Mouse (Mus musculus) lung, embryonic 15.5 days (tissue): ENCODE measurements around the gene Cebpb. TPM values are rescaled to one million over a fixed set of nuclear protein-coding genes. Genes with fewer than 3 reads are reported as not detected.
"Not testable (repeated sequence)": the region's sequence is repeated elsewhere in the genome, so short reads cannot be mapped to it uniquely, and the experiment has no call there.

Source experiments
- ATAC-seq: fragments of 200-750 bp; cut with Nextera tagmentation; 2 replicates; pipeline ENCODE4 v1.8.0; 2017; ENCODE audit warnings: moderate number of reproducible peaks, borderline replicate concordance; ENCODE audit not compliant: low FRiP score, low TSS enrichment; ENCODE audit errors: extremely low read depth
- H3K27ac ChIP-seq: fragments of 300-500 bp; sonication (generic); 2 replicates; pipeline ENCODE4 v1.5.1; 2015; ENCODE audit warnings: moderate library complexity, mild to moderate bottlenecking, inconsistent platforms
- H3K27me3 ChIP-seq: fragments of 300-500 bp; sonication (generic); 2 replicates; pipeline ENCODE4 v1.6.1; 2015; ENCODE audit warnings: inconsistent platforms
- H3K36me3 ChIP-seq: fragments of 300-500 bp; sonication (generic); 2 replicates; pipeline ENCODE4 v1.6.1; 2015; ENCODE audit warnings: inconsistent platforms
- H3K4me1 ChIP-seq: fragments of 300-500 bp; sonication (generic); 2 replicates; pipeline ENCODE4 v1.6.1; 2015; ENCODE audit warnings: inconsistent platforms
- H3K4me2 ChIP-seq: fragments of 300-500 bp; sonication (generic); 2 replicates; pipeline ENCODE4 v1.6.1; 2015; ENCODE audit warnings: inconsistent platforms, mild to moderate bottlenecking, moderate library complexity
- H3K4me3 ChIP-seq: fragments of 300-500 bp; sonication (generic); 2 replicates; pipeline ENCODE4 v1.5.1; 2015; ENCODE audit warnings: mild to moderate bottlenecking, inconsistent platforms
- H3K9ac ChIP-seq: fragments of 300-500 bp; sonication (generic); 2 replicates; pipeline ENCODE4 v1.6.1; 2015; ENCODE audit warnings: inconsistent platforms
- H3K9me3 ChIP-seq: fragments of 300-500 bp; sonication (generic); 2 replicates; pipeline ENCODE4 v1.6.1; 2016; ENCODE audit warnings: inconsistent platforms
- WGBS: fragments of 180-500 bp; shearing (Covaris S2); methylation state at CpG from one replicate; pipeline ENCODE4 v1.1.7; 2015; 5-methylcytosine and 5-hydroxymethylcytosine counted together
- polyA plus RNA-seq: library from polyadenylated mRNA; unstranded; fragments of >200 nt; fragmentation: Nextera tagmentation; extraction: Ambion mirVana; gene quantifications from 2 replicates; pipeline ENCODE4 v1.2.1, GENCODE M21; 2015

The Cebpb gene
- polyA plus RNA-seq: 61.4 and 68.1 TPM in 2 replicates

GRCm38 (mm10) chr2:167688498-167689451 is at the start of gene Cebpb:
TSS of gene Cebpb (plus strand) at chr2:167688915.
- H3K9ac ChIP-seq: peak within 1 kb of the TSS; percentile 89
- peak; percentile 81 for ATAC-seq
- H3K36me3 ChIP-seq: peaks cover 22% of the 10 kb centered on the region
- peak within 1 kb of the TSS; percentile 90 for H3K4me3 ChIP-seq
- no peaks in the 10 kb centered on the region; the same call in 1 of the 2 replicates for H3K27me3 ChIP-seq
- H3K27ac ChIP-seq: peak within 1 kb of the TSS; percentile 97
- under 1% methylated on average over 126 of the region's 147 CpGs for WGBS
- peak within 1 kb of the TSS; percentile 74 for H3K4me2 ChIP-seq
- H3K4me1 ChIP-seq: peaks cover 37% of the 10 kb centered on the region
- H3K9me3 ChIP-seq: no peaks in the 10 kb centered on the region

- no peak for ATAC-seq
- WGBS: 80% methylated on average over 3 of the region's 3 CpGs
- H3K4me3 ChIP-seq: no peak overlapping the region
- H3K4me1 ChIP-seq: no peaks in the 10 kb centered on the region
- H3K9ac ChIP-seq: no peak overlapping the region
- H3K27ac ChIP-seq: no peak overlapping the region
- no peaks in the 10 kb centered on the region for H3K9me3 ChIP-seq
- H3K27me3 ChIP-seq: no peaks in the 10 kb centered on the region
- peaks cover 14% of the 10 kb centered on the region for H3K36me3 ChIP-seq
- H3K4me2 ChIP-seq: no peak overlapping the region
Observed at GRCm38 (mm10) chr2:167640279-167640678, 48.4 kb upstream of the Cebpb start.

GRCm38 (mm10) chr2:167641337-167641736 is 47.4 kb upstream of the Cebpb start:
- Histone ChIP-seq H3K36me3 (peaks cover 22% of the 10 kb centered on the region), H3K4me2 (no peak overlapping the region), H3K27me3 (no peaks in the 10 kb centered on the region), H3K4me1 (no peaks in the 10 kb centered on the region), H3K27ac (no peak overlapping the region), H3K4me3 (no peak overlapping the region), H3K9ac (no peak overlapping the region), H3K9me3 (no peaks in the 10 kb centered on the region)
- no peak for ATAC-seq
- 41% methylated on average over 8 of the region's 8 CpGs for WGBS

DNA sequence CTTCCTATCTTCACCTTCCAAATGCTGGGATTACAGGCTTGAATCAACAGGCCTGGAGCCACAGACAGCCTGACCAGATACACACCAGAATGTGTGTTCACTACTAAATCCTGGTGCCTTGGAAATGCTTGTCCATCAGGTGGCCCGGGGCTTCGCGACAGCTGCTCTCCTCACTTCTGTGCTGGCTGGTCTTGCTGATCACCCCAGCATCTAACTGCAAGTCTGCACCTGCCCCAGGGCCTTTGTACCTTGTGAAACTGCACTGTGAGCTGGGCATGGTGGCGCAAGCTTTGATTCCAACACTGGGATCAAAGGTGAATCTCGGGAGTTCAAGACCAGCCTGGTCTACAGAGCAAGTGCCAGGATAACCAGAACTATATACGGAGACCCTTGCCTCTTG is 46.6 kb upstream of the Cebpb start:
- Histone ChIP-seq H3K9ac (no peak overlapping the region), H3K4me1 (no peaks in the 10 kb centered on the region), H3K9me3 (no peaks in the 10 kb centered on the region), H3K36me3 (peaks cover 22% of the 10 kb centered on the region), H3K27me3 (no peaks in the 10 kb centered on the region), H3K4me2 (no peak overlapping the region), H3K27ac (no peak overlapping the region), H3K4me3 (no peak overlapping the region)
- WGBS: 89% methylated on average over 6 of the region's 6 CpGs
- ATAC-seq: no peak

DNA sequence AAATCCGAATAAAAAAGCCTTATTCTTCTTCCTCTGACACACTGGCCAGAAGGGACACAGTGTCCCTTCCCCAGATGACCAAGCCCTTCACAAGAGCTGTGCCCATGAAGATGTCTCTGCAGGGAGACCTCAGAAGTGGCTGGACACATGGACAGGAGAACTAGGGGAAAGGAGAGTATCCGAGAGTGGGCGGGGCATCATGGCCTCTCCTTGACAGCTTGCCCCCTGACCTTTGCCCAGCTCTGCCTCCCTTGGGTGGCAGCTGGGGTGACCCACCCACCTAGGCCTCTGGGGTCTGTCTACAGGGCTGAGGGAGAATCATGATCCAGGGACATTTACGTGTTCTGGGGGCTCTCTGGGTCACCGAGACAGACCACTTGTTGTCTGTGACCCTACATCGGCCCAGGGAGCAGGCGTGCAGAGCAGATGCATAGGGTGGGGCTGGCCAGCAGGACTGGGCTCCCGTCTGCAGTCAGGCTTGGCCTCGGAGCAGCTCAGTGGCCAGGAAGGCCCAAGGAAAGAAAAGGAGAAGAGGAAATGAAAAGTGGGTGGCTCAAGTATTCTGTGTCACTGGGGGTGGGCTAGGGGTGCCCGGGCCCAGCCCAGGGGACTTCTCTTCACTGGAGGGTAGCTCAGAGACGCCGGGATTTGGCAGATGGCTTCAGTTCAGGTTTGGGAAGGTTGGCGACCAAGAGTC is 45.2 kb upstream of the Cebpb start:
- not testable (repeated sequence) for H3K9me3 ChIP-seq, H3K4me1 ChIP-seq, H3K27me3 ChIP-seq, ATAC-seq, H3K9ac ChIP-seq, H3K4me3 ChIP-seq, H3K27ac ChIP-seq, H3K4me2 ChIP-seq
- 80% methylated on average over 13 of the region's 13 CpGs for WGBS
- peaks cover 32% of the 10 kb centered on the region for H3K36me3 ChIP-seq

DNA sequence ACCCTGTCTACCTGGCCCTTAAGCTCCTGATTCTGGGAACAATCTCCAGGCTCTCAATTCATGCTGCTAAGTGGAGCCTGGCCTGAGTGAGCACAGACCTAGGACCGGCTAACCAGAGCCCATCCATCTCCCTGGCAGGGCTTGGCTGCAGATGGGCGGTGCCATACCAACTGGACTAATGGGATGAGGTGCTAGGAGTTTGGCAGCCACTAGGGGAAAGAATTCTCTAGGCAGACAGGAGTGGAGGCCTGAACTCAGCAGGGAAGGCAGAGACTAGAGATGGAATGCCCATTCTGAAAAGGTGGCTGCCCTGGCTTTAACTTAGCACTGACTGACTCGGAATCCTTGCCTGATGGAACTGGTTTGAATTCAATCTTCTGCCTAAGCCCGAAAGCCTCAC is 42.3 kb upstream of the Cebpb start:
- H3K9ac ChIP-seq: no peak overlapping the region
- no peak overlapping the region for H3K4me2 ChIP-seq
- H3K9me3 ChIP-seq: no peaks in the 10 kb centered on the region
- no peak for ATAC-seq
- no peak overlapping the region for H3K27ac ChIP-seq
- no peaks in the 10 kb centered on the region for H3K4me1 ChIP-seq
- H3K36me3 ChIP-seq: peaks cover 32% of the 10 kb centered on the region
- 56% methylated on average over 4 of the region's 4 CpGs for WGBS
- H3K27me3 ChIP-seq: no peaks in the 10 kb centered on the region
- no peak overlapping the region for H3K4me3 ChIP-seq

DNA sequence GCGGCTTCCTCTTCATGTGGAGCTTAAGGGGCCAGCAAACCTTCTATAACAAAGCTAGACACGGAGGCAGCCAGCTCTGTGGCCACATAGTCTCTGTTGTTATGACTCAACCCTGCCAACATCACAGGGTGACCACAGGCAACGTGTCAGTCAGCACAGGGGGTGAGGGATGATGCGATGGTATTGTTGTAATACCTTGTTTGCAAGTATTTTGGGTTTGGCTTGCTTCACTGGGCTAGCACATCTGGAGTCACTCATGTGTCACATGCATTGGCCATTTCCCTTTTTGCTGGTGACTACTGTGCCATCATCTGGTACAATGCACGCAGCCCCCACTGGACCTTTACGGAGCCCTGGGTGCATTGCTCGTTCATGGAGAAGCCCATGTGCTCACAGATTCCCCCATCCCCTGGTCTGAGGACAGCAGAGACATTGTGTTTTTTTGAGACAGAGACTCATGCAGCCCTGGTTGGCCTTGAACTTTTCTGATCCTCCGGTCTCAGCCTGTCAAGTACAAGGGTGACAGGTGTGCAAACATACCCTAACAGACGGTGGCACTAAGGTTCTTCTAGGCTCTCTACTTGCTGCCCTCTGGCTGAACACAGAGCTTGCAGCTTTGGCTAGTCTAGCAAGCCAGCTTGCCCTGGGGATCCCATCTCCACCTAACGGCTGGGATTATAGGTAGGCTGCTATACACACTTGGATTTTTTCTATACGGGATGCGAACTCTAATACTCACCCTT is 39.3 kb upstream of the Cebpb start:
- H3K27me3 ChIP-seq: no peaks in the 10 kb centered on the region
- no peak for ATAC-seq
- H3K9ac ChIP-seq: no peak overlapping the region
- H3K4me2 ChIP-seq: no peak overlapping the region
- no peaks in the 10 kb centered on the region for H3K9me3 ChIP-seq
- 74% methylated on average over 12 of the region's 12 CpGs for WGBS
- H3K36me3 ChIP-seq: peaks cover 29% of the 10 kb centered on the region
- no peak overlapping the region for H3K4me3 ChIP-seq
- H3K27ac ChIP-seq: no peak overlapping the region
- H3K4me1 ChIP-seq: no peaks in the 10 kb centered on the region

DNA sequence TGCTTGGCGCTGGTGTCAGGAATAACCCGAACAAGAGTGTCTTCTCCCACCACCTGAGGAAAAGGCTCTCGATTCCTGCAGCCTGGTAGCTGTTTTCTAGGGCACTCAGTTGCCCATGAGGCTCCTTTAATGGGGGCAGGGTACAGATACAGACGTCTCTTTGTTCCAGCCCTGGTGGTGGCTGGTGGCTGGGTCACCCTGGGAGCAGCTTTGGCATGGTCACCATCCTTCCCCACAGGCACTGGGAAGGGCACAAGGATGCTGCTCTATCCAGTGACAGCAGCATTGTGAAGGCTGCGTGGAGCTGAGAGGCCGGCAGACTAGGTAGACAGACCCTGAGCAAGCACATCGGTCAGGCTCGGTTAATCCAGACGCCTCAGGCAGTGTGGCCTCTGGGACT is 37.1 kb upstream of the Cebpb start:
- H3K27me3 ChIP-seq: no peaks in the 10 kb centered on the region
- no peak for ATAC-seq
- no peaks in the 10 kb centered on the region for H3K9me3 ChIP-seq
- H3K4me1 ChIP-seq: no peaks in the 10 kb centered on the region
- no peak overlapping the region for H3K27ac ChIP-seq
- H3K4me2 ChIP-seq: no peak overlapping the region
- WGBS: 87% methylated on average over 9 of the region's 9 CpGs
- H3K4me3 ChIP-seq: no peak overlapping the region
- H3K36me3 ChIP-seq: peaks cover 16% of the 10 kb centered on the region
- H3K9ac ChIP-seq: no peak overlapping the region

GRCm38 (mm10) chr2:167652694-167653093 is 36.0 kb upstream of the Cebpb start:
- H3K9ac ChIP-seq: no peak overlapping the region
- H3K36me3 ChIP-seq: peaks cover 13% of the 10 kb centered on the region
- H3K27ac ChIP-seq: no peak overlapping the region
- no peak for ATAC-seq
- H3K9me3 ChIP-seq: no peaks in the 10 kb centered on the region
- H3K27me3 ChIP-seq: no peaks in the 10 kb centered on the region
- no peak overlapping the region for H3K4me3 ChIP-seq
- H3K4me1 ChIP-seq: no peaks in the 10 kb centered on the region
- H3K4me2 ChIP-seq: no peak overlapping the region
- WGBS: 48% methylated on average over 7 of the region's 7 CpGs

- no peak overlapping the region for H3K4me2 ChIP-seq
- H3K9me3 ChIP-seq: no peaks in the 10 kb centered on the region
- ATAC-seq: no peak
- no peaks in the 10 kb centered on the region for H3K27me3 ChIP-seq
- WGBS: 84% methylated on average over 10 of the region's 10 CpGs
- peaks cover 22% of the 10 kb centered on the region for H3K4me1 ChIP-seq
- H3K9ac ChIP-seq: no peak overlapping the region
- no peak overlapping the region for H3K27ac ChIP-seq
- no peak overlapping the region for H3K4me3 ChIP-seq
- peaks cover 6% of the 10 kb centered on the region; the same call in 1 of the 2 replicates for H3K36me3 ChIP-seq
Observed at GRCm38 (mm10) chr2:167654911-167655600, 33.7 kb upstream of the Cebpb start.
